Mouse (Mus musculus): ENCODE results near the gene Use1.

DNA sequence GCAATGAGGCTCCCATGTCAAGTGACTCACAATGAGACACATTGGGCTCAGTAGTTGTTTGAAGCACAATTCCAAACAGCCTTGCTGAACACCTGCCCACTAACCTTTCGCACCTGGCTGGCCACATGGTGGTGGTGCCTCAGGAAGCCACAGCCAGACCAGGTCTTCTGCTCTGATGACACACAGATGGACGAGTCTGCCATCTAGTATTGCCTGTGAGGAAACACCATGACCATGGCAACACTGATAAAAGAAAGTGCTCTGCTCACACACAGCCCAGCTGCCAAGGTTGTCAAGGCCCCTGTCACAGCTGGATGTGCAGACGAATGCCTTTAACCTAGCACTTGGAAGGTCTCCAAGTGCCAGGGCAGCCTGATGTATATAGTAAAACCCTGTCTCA is 15.5 kb upstream of the Use1 start:
- TF ChIP-seq HCFC1 (IDR thresholded peaks at IDR 0.05; ENCODE audit: low read depth, low read length) (no peak), SMC3 (IDR thresholded peaks at IDR 0.05; ENCODE audit: low read depth, low read length) (no peak), EP300 (IDR thresholded peaks at IDR 0.05; ENCODE audit: low read length) (no peak)

Measured in CH12.LX (cell line).